22 mouse cellular contexts compared by ENCODE assay signal in genomic region chr19:42611746-42612145, GRCm38 (mm10). TPM values are rescaled to one million over a fixed set of nuclear protein-coding genes. Genes with fewer than 3 reads are reported as not detected.
A peak's percentile ranks its signal among the peaks of the same experiment; 100 is the strongest.
DNase-seq lines count a peak whose midpoint lies in the region; ATAC-seq and TF ChIP-seq lines count a peak whose summit lies in the region.
"Had no signal": no experiment of that assay in that cellular context is flagged by ENCODE, and none has a peak within 500 bp of the region (broad histone marks: within the 10 kb centered on the region; RNA-seq: fewer than 3 reads in every experiment).

No protein-coding gene starts in this region.

- peaks cover 5% of the 10 kb centered on the region; the same call in 1 of the 2 replicates for H3K4me1 ChIP-seq in midbrain, embryonic 11.5 days (ENCODE audit: control insufficient read depth, insufficient read depth, low read length)
- H3K4me1 ChIP-seq in midbrain, embryonic 16.5 days (ENCODE audit: control insufficient read depth, insufficient read depth, low read length): 0 out of 2 replicates have a peak, but pooled peaks cover 2% of the 10 kb centered on the region
- H3K4me1 ChIP-seq in stomach, embryonic 15.5 days: peaks cover 13% of the 10 kb centered on the region; the same call in 1 of the 2 replicates
- no peaks in the 10 kb centered on the region for H3K4me1 ChIP-seq in forebrain, postnatal 0 days (ENCODE audit: insufficient read depth)

- ATAC-seq in midbrain, embryonic 11.5 days (ENCODE audit: low FRiP score): no peak
- ATAC-seq in midbrain, embryonic 16.5 days: no peak
- ATAC-seq in stomach, embryonic 15.5 days (ENCODE audit: insufficient read depth, low FRiP score, low read depth): no peak
- no peak for ATAC-seq in granulocyte monocyte progenitor cell, adult 5-6 weeks (replicated peaks; ENCODE audit: poor library complexity, severe bottlenecking)
- ATAC-seq in forebrain, postnatal 0 days: no peak
- ATAC-seq: activated CD4-positive, CD25-positive, alpha-beta regulatory T cell, adult 4 months; forebrain, embryonic 13.5 days; Patski had no signal

- no peaks in the 10 kb centered on the region for H3K9me3 ChIP-seq in midbrain, embryonic 11.5 days (ENCODE audit: control insufficient read depth, low read length)
- H3K9me3 ChIP-seq in midbrain, embryonic 16.5 days (replicated peaks; ENCODE audit: control insufficient read depth, low read length, poor library complexity, severe bottlenecking): no peaks in the 10 kb centered on the region
- no peaks in the 10 kb centered on the region for H3K9me3 ChIP-seq in stomach, embryonic 15.5 days
- H3K9me3 ChIP-seq in forebrain, postnatal 0 days (ENCODE audit: low read length): no peaks in the 10 kb centered on the region
- H3K9me3 ChIP-seq: embryonic facial prominence, embryonic 12.5 days; forebrain, embryonic 13.5 days; heart, embryonic 12.5 days; hindbrain, embryonic 10.5 days had no signal

- peak overlapping the region; percentile 78 for H3K4me3 ChIP-seq in gastrocnemius, adult 2 months
- H3K4me3 ChIP-seq in midbrain, embryonic 11.5 days (ENCODE audit: low read depth, low read length): no peak overlapping the region
- no peak overlapping the region for H3K4me3 ChIP-seq in midbrain, embryonic 16.5 days (ENCODE audit: low read depth, low read length)
- H3K4me3 ChIP-seq in stomach, embryonic 15.5 days (replicated peaks): 0 out of 2 replicates have a peak overlapping the region, but pooled peaks have one; percentile 43
- no peak overlapping the region for H3K4me3 ChIP-seq in forebrain, postnatal 0 days (ENCODE audit: low read depth, low read length)

- peaks cover 12% of the 10 kb centered on the region; the same call in 1 of the 2 replicates for H3K27me3 ChIP-seq in midbrain, embryonic 11.5 days (ENCODE audit: control insufficient read depth, insufficient read depth, low read length)
- H3K27me3 ChIP-seq in midbrain, embryonic 16.5 days (ENCODE audit: control insufficient read depth, insufficient read depth, low read depth, low read length): peaks cover 14% of the 10 kb centered on the region
- H3K27me3 ChIP-seq in stomach, embryonic 15.5 days (replicated peaks): 0 out of 2 replicates have a peak, but pooled peaks cover 4% of the 10 kb centered on the region
- no peaks in the 10 kb centered on the region for H3K27me3 ChIP-seq in forebrain, postnatal 0 days (ENCODE audit: insufficient read depth, low read length)
- H3K27me3 ChIP-seq: Patski had no signal

- no peak for DNase-seq in gastrocnemius, adult 2 months
- DNase-seq in gastrocnemius, postnatal 14 days: no peak
- peak; percentile 74 for DNase-seq in midbrain, embryonic 11.5 days (ENCODE audit: low spot score, missing footprints)
- DNase-seq in forebrain, postnatal 0 days: no peak
- DNase-seq: adrenal gland, adult 2 months; adrenal gland, postnatal 25 days; cerebellum, adult 8-10 months; cerebellum, postnatal 14 days; embryo, embryonic 11 days; heart, adult 2 months had no signal

- H3K9ac ChIP-seq in midbrain, embryonic 11.5 days (ENCODE audit: low read length): no peak overlapping the region
- H3K9ac ChIP-seq in midbrain, embryonic 16.5 days (ENCODE audit: low read depth, low read length): no peak overlapping the region
- H3K9ac ChIP-seq in stomach, embryonic 15.5 days: no peak overlapping the region
- no peak overlapping the region for H3K9ac ChIP-seq in forebrain, postnatal 0 days
- H3K9ac ChIP-seq: heart, embryonic 12.5 days; hindbrain, embryonic 14.5 days had no signal

- TF ChIP-seq CTCF in gastrocnemius, adult 2 months (IDR thresholded peaks at IDR 0.05): no peak
- TF ChIP-seq CTCF in forebrain, postnatal 0 days (IDR thresholded peaks at IDR 0.05; ENCODE audit: low read depth): no peak

- H3K27ac ChIP-seq in gastrocnemius, adult 2 months: 0 out of 2 replicates have a peak overlapping the region, but pooled peaks have one; percentile 77
- no peak overlapping the region for H3K27ac ChIP-seq in midbrain, embryonic 11.5 days (ENCODE audit: low read depth, low read length)
- no peak overlapping the region for H3K27ac ChIP-seq in midbrain, embryonic 16.5 days (ENCODE audit: low read length)
- H3K27ac ChIP-seq in stomach, embryonic 15.5 days: no peak overlapping the region
- H3K27ac ChIP-seq in forebrain, postnatal 0 days (ENCODE audit: low read depth, low read length): no peak overlapping the region
- H3K27ac ChIP-seq: embryonic facial prominence, embryonic 12.5 days; forebrain, embryonic 13.5 days; hindbrain, embryonic 14.5 days had no signal

- no peak overlapping the region for H3K4me2 ChIP-seq in midbrain, embryonic 11.5 days
- H3K4me2 ChIP-seq in midbrain, embryonic 16.5 days (ENCODE audit: low read length): no peak overlapping the region
- peak overlapping the region; percentile 78; the same call in 1 of the 2 replicates for H3K4me2 ChIP-seq in stomach, embryonic 15.5 days
- H3K4me2 ChIP-seq in forebrain, postnatal 0 days (ENCODE audit: low read depth): no peak overlapping the region

- intact Hi-C loops in gastrocnemius, adult 2 months (cut with DNase I): no loop called here
- intact Hi-C loops in gastrocnemius, postnatal 14 days (cut with DNase I; ENCODE audit: low total_unique reads): no loop called here

- WGBS in midbrain, embryonic 11.5 days: 66% methylated on average over 4 of the region's 4 CpGs
- WGBS in midbrain, embryonic 16.5 days: 82% methylated on average over 4 of the region's 4 CpGs
- 70% methylated on average over 4 of the region's 4 CpGs for whole genome bisulfite sequencing in stomach, embryonic 15.5 days
- 82% methylated on average over 3 of the region's 4 CpGs for whole genome bisulfite sequencing in forebrain, postnatal 0 days

- no peaks in the 10 kb centered on the region for H3K36me3 ChIP-seq in midbrain, embryonic 11.5 days (ENCODE audit: control insufficient read depth, insufficient read depth, low read length)
- no peaks in the 10 kb centered on the region for H3K36me3 ChIP-seq in midbrain, embryonic 16.5 days (ENCODE audit: control insufficient read depth, insufficient read depth, low read length)
- no peaks in the 10 kb centered on the region for H3K36me3 ChIP-seq in stomach, embryonic 15.5 days
- H3K36me3 ChIP-seq in forebrain, postnatal 0 days (ENCODE audit: insufficient read depth): no peaks in the 10 kb centered on the region
- H3K36me3 ChIP-seq: embryonic facial prominence, embryonic 12.5 days; heart, embryonic 12.5 days; hindbrain, embryonic 10.5 days had no signal

RNA-seq across cellular contexts. Expression of gene Loxl4, which starts 0.9 kb away (rescaled TPM):
- total RNA-seq in gastrocnemius, adult 2 months (2021): 1 to 10 TPM; 1.5 to 3.9 TPM
- 1 to 10 TPM; 2.5 to 3.1 TPM for total RNA-seq in gastrocnemius, postnatal 14 days (2021)
- polyA plus RNA-seq in midbrain, embryonic 11.5 days (2014; fragmentation: Nextera tagmentation; extraction: Ambion mirVana): 0.12 and 0.25 TPM in 2 replicates
- 0.13 and 0.17 TPM in 2 replicates for polyA plus RNA-seq in midbrain, embryonic 16.5 days (2015; fragmentation: Nextera tagmentation; extraction: Ambion mirVana)
- polyA plus RNA-seq in stomach, embryonic 15.5 days (2015; fragmentation: Nextera tagmentation; extraction: Ambion mirVana): 2.7 and 3.1 TPM in 2 replicates
- total RNA-seq in granulocyte monocyte progenitor cell, adult 5-6 weeks (2014; fragmentation: Nextera tagmentation): not detected in 2 replicates
- not detected in 2 replicates for total RNA-seq in granulocyte monocyte progenitor cell, adult 5-6 weeks (2017)
- 0.46 and 1.5 TPM in 2 replicates for total RNA-seq in forebrain, postnatal 0 days (2014; rRNA removed)
- polyA plus RNA-seq in forebrain, postnatal 0 days (2015; fragmentation: Nextera tagmentation; extraction: Ambion mirVana): 0.15 TPM in 1 of 2 replicates, not detected in the other
- total RNA-seq: CH12.LX; common myeloid progenitor, adult 5-6 weeks had no signal

Comparison
In these comparisons a context has a peak if more than half of its experiments do, and no peak if none do; other contexts are left out.
1. H3K4me3 ChIP-seq: peak in gastrocnemius, adult 2 months (single experiment) and stomach, embryonic 15.5 days (single experiment); none in midbrain, embryonic 11.5 days (single experiment), midbrain, embryonic 16.5 days (single experiment) and forebrain, postnatal 0 days (single experiment).